Mouse (Mus musculus) midbrain, embryonic 13.5 days (tissue): ENCODE measurements around the gene Anapc10. TPM values are rescaled to one million over a fixed set of nuclear protein-coding genes. Genes with fewer than 3 reads are reported as not detected.

Source experiments
- polyA plus RNA-seq: library from polyadenylated mRNA; unstranded; fragments of >200 nt; fragmentation: Nextera tagmentation; extraction: Ambion mirVana; gene quantifications from 2 replicates; pipeline ENCODE4 v1.2.1, GENCODE M21; 2015

The Anapc10 gene
- polyA plus RNA-seq, 1 experiment from 2014 or later, result 44.5 TPM

Other genes with a start within 250 kb of the Anapc10 start
- gene Otud4, start 72.2 kb upstream of the Anapc10 start, polyA plus RNA-seq, result 10.5 and 11.0 TPM in 2 replicates
- 83.5 and 87.0 TPM in 2 replicates for gene Abce1, start 80 bp upstream of the Anapc10 start, polyA plus RNA-seq